Mouse (Mus musculus): ENCODE results near the gene Gm28038. TPM values are rescaled to one million over a fixed set of nuclear protein-coding genes. Genes with fewer than 3 reads are reported as not detected.

The Gm28038 gene
- polyA plus RNA-seq (2014; fragmentation: Illumina TruSeq; extraction: RNeasy Lipid Tissue Mini Kit (QIAGEN cat#74804); ENCODE audit: low read depth, low replicate concordance), result 4.4 TPM

GRCm38 (mm10) chr2:30280743-30281142 lies at the start of gene Gm28038:
TSS of gene Gm28038 (plus strand) at chr2:30281043.

GRCm38 (mm10) chr2:30237199-30237880 lies 43.5 kb upstream of the Gm28038 start, which contains the start of gene Lrrc8a:
TSS of gene Lrrc8a (plus strand) at chr2:30237715.

DNA sequence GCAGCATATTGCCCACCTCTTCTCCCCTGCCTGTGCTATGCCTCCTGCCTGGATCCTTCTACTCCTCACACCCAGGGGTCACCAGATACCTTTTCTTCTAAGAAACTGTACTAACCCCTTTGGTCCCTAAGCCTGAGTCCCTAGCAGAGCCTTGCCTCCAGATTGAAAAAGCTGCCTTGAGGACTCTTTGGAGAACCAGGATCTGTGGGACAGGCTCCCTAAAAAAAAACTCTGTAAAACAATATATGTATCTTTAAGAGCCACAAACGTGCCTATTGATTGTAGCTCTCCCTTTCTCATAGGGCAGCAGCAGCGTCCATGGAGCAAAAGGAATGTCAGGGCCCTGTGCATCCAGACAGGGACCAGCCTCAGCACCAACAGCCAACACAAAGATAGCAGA lies 40.6 kb upstream of the Gm28038 start, which contains the start of gene Gm28035:
TSS of gene Gm28035 (plus strand) at position 301 of the 400 bp plus-strand sequence.

GRCm38 (mm10) chr2:30265767-30266253 lies 15.0 kb upstream of the Gm28038 start, which contains the start of gene Phyhd1:
TSS of gene Phyhd1 (plus strand) at chr2:30266203.

DNA sequence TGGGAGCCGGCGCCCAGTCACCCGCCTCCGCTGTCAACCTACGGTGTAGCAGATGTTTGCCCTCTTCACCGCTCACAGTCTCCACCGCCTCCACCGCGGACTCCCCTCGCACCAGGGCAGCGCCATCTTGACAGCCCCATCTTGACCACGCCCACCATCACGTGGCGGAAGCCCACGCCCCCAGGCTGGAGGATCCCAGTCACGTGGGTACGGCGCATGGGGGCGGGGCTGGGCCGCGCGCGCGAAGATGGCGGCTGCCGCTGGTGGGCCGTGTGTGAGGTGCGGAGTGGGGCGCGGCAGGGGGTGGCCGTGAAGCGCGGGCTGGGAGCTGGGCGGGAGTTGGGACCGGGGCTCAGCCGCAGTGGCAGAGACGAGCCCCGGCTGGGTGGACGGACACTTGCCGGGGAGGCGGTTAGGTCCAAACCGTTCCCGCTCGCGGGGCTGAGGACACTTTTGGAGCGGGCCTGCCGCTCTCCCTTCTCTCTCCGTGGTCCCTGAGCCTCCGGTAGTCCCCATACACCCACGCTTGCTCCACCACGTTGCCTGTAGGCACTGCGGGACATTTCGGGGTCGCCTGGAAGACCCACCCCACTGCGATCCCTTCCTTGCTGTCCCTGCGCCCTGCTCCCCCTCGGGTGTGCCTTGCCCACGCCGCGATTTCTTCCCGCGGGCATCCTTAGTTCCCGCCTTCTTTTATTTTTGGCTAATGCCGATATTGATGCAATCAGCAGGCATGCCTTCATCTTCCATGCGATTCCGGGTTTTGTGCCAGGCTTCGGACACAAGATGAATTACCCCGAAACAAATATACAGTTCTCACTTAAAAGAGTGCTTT lies 5.6 kb downstream of the Gm28038 start, which contains the start of the genes Dolk and Nup188:
TSS of gene Dolk (minus strand) at position 143 of the 835 bp plus-strand sequence.
TSS of gene Nup188 (plus strand) at position 206 of the 835 bp plus-strand sequence.

Other genes with a start within 250 kb of the Gm28038 start
- not detected for gene Wdr34, start 232.2 kb upstream of the Gm28038 start, polyA plus RNA-seq (2014; fragmentation: Illumina TruSeq; extraction: RNeasy Lipid Tissue Mini Kit (QIAGEN cat#74804); ENCODE audit: low read depth, low replicate concordance)
- 311 TPM for gene Set, start 223.7 kb upstream of the Gm28038 start, polyA plus RNA-seq (2014; fragmentation: Illumina TruSeq; extraction: RNeasy Lipid Tissue Mini Kit (QIAGEN cat#74804); ENCODE audit: low read depth, low replicate concordance)
- gene Pkn3, start 203.4 kb upstream of the Gm28038 start, polyA plus RNA-seq (2014; fragmentation: Illumina TruSeq; extraction: RNeasy Lipid Tissue Mini Kit (QIAGEN cat#74804); ENCODE audit: low read depth, low replicate concordance), result 0.22 TPM
- gene Zdhhc12, start 187.4 kb upstream of the Gm28038 start, polyA plus RNA-seq (2014; fragmentation: Illumina TruSeq; extraction: RNeasy Lipid Tissue Mini Kit (QIAGEN cat#74804); ENCODE audit: low read depth, low replicate concordance), result 2.1 TPM
- gene Zer1, start 156.5 kb upstream of the Gm28038 start, polyA plus RNA-seq (2014; fragmentation: Illumina TruSeq; extraction: RNeasy Lipid Tissue Mini Kit (QIAGEN cat#74804); ENCODE audit: low read depth, low replicate concordance), result 5.2 TPM
- gene Tbc1d13, start 147.3 kb upstream of the Gm28038 start, polyA plus RNA-seq (2014; fragmentation: Illumina TruSeq; extraction: RNeasy Lipid Tissue Mini Kit (QIAGEN cat#74804); ENCODE audit: low read depth, low replicate concordance), result 19.5 TPM
- gene Endog, start 109.5 kb upstream of the Gm28038 start, polyA plus RNA-seq (2014; fragmentation: Illumina TruSeq; extraction: RNeasy Lipid Tissue Mini Kit (QIAGEN cat#74804); ENCODE audit: low read depth, low replicate concordance), result not detected
- 0.54 TPM for gene Spout1, start 102.6 kb upstream of the Gm28038 start, polyA plus RNA-seq (2014; fragmentation: Illumina TruSeq; extraction: RNeasy Lipid Tissue Mini Kit (QIAGEN cat#74804); ENCODE audit: low read depth, low replicate concordance)
- gene Kyat1, start 75.2 kb upstream of the Gm28038 start, polyA plus RNA-seq (2014; fragmentation: Illumina TruSeq; extraction: RNeasy Lipid Tissue Mini Kit (QIAGEN cat#74804); ENCODE audit: low read depth, low replicate concordance), result 3.4 TPM
- 2.9 TPM for gene Lrrc8a, start 43.3 kb upstream of the Gm28038 start, polyA plus RNA-seq (2014; fragmentation: Illumina TruSeq; extraction: RNeasy Lipid Tissue Mini Kit (QIAGEN cat#74804); ENCODE audit: low read depth, low replicate concordance)
- 0.09 TPM for gene Gm28035, start 40.5 kb upstream of the Gm28038 start, polyA plus RNA-seq (2014; fragmentation: Illumina TruSeq; extraction: RNeasy Lipid Tissue Mini Kit (QIAGEN cat#74804); ENCODE audit: low read depth, low replicate concordance)
- 2.7 TPM for gene Phyhd1, start 14.8 kb upstream of the Gm28038 start, polyA plus RNA-seq (2014; fragmentation: Illumina TruSeq; extraction: RNeasy Lipid Tissue Mini Kit (QIAGEN cat#74804); ENCODE audit: low read depth, low replicate concordance)
- 6.0 TPM for gene Dolk, start 5.3 kb downstream of the Gm28038 start, polyA plus RNA-seq (2014; fragmentation: Illumina TruSeq; extraction: RNeasy Lipid Tissue Mini Kit (QIAGEN cat#74804); ENCODE audit: low read depth, low replicate concordance)
- gene Nup188, start 5.4 kb downstream of the Gm28038 start, polyA plus RNA-seq (2014; fragmentation: Illumina TruSeq; extraction: RNeasy Lipid Tissue Mini Kit (QIAGEN cat#74804); ENCODE audit: low read depth, low replicate concordance), result 9.2 TPM
- 1.7 TPM for gene Sh3glb2, start 78.3 kb downstream of the Gm28038 start, polyA plus RNA-seq (2014; fragmentation: Illumina TruSeq; extraction: RNeasy Lipid Tissue Mini Kit (QIAGEN cat#74804); ENCODE audit: low read depth, low replicate concordance)
- 1.1 TPM for gene Miga2, start 83.2 kb downstream of the Gm28038 start, polyA plus RNA-seq (2014; fragmentation: Illumina TruSeq; extraction: RNeasy Lipid Tissue Mini Kit (QIAGEN cat#74804); ENCODE audit: low read depth, low replicate concordance)
- 3.6 TPM for gene Dolpp1, start 111.2 kb downstream of the Gm28038 start, polyA plus RNA-seq (2014; fragmentation: Illumina TruSeq; extraction: RNeasy Lipid Tissue Mini Kit (QIAGEN cat#74804); ENCODE audit: low read depth, low replicate concordance)
- 4.5 TPM for gene Crat, start 134.8 kb downstream of the Gm28038 start, polyA plus RNA-seq (2014; fragmentation: Illumina TruSeq; extraction: RNeasy Lipid Tissue Mini Kit (QIAGEN cat#74804); ENCODE audit: low read depth, low replicate concordance)
- 3.3 TPM for gene Ptpa, start 135.0 kb downstream of the Gm28038 start, polyA plus RNA-seq (2014; fragmentation: Illumina TruSeq; extraction: RNeasy Lipid Tissue Mini Kit (QIAGEN cat#74804); ENCODE audit: low read depth, low replicate concordance)
- not detected for gene Ier5l, start 193.2 kb downstream of the Gm28038 start, polyA plus RNA-seq (2014; fragmentation: Illumina TruSeq; extraction: RNeasy Lipid Tissue Mini Kit (QIAGEN cat#74804); ENCODE audit: low read depth, low replicate concordance)

All from sigmoid colon, adult 10 weeks (tissue).